ENCODE assay signal across 8 mouse cellular contexts in genomic region chr10:81605666-81605973, GRCm38 (mm10). TPM values are rescaled to one million over a fixed set of nuclear protein-coding genes. Genes with fewer than 3 reads are reported as not detected.
DNase-seq lines count a peak whose midpoint lies in the region; ATAC-seq and TF ChIP-seq lines count a peak whose summit lies in the region.

No protein-coding gene starts in this region.

- H3K36me3 ChIP-seq in embryonic facial prominence, embryonic 12.5 days, result no peaks in the 10 kb centered on the region
- no peaks in the 10 kb centered on the region for H3K36me3 ChIP-seq in hindbrain, embryonic 16.5 days (ENCODE audit: control insufficient read depth, insufficient read depth, low read length)
- H3K36me3 ChIP-seq in midbrain, postnatal 0 days (ENCODE audit: insufficient read depth, low read length), result no peaks in the 10 kb centered on the region

- WGBS in embryonic facial prominence, embryonic 12.5 days, result 5% methylated on average over 14 of the region's 14 CpGs
- 4% methylated on average over 14 of the region's 14 CpGs for WGBS in hindbrain, embryonic 16.5 days
- 4% methylated on average over 14 of the region's 14 CpGs for WGBS in midbrain, postnatal 0 days

- peaks cover 33% of the 10 kb centered on the region for H3K4me1 ChIP-seq in embryonic facial prominence, embryonic 12.5 days
- peaks cover 26% of the 10 kb centered on the region for H3K4me1 ChIP-seq in hindbrain, embryonic 16.5 days (ENCODE audit: control insufficient read depth, insufficient read depth, low read depth, low read length)
- peaks cover 6% of the 10 kb centered on the region; the same call in 1 of the 2 replicates for H3K4me1 ChIP-seq in midbrain, postnatal 0 days (ENCODE audit: insufficient read depth, low read length)

- peak overlapping the region; percentile 28; the same call in 1 of the 2 replicates for H3K9ac ChIP-seq in embryonic facial prominence, embryonic 12.5 days
- H3K9ac ChIP-seq in hindbrain, embryonic 16.5 days (ENCODE audit: low read depth, low read length), result peak overlapping the region; percentile 49
- 0 out of 2 replicates have a peak overlapping the region, but pooled peaks have one; percentile 9 for H3K9ac ChIP-seq in midbrain, postnatal 0 days (replicated peaks; ENCODE audit: low read length, poor library complexity, severe bottlenecking)

- H3K27me3 ChIP-seq in embryonic facial prominence, embryonic 12.5 days, result no peaks in the 10 kb centered on the region
- peaks cover 4% of the 10 kb centered on the region; the same call in 1 of the 2 replicates for H3K27me3 ChIP-seq in hindbrain, embryonic 16.5 days (replicated peaks; ENCODE audit: control insufficient read depth, insufficient read depth, low read length)
- no peaks in the 10 kb centered on the region for H3K27me3 ChIP-seq in midbrain, postnatal 0 days (ENCODE audit: insufficient read depth, low read length)

- ATAC-seq in embryonic facial prominence, embryonic 12.5 days (ENCODE audit: insufficient number of reproducible peaks, insufficient read depth, low FRiP score, low TSS enrichment), result no peak
- ATAC-seq in hindbrain, embryonic 16.5 days, result peak; percentile 5
- peak; percentile 5; the same call in 1 of the 2 replicates for ATAC-seq in midbrain, postnatal 0 days (ENCODE audit: low FRiP score)
- ATAC-seq in monocyte, adult 5-6 weeks (replicated peaks; ENCODE audit: insufficient number of reproducible peaks, low FRiP score, low TSS enrichment, poor library complexity, severe bottlenecking), result no peak
- no peak for ATAC-seq in frontal cortex, adult (ENCODE audit: low TSS enrichment)

- intact Hi-C loops in left cerebral cortex, adult 2 months (cut with DNase I), result loop anchor here (1.0 to 2.0 kb wide), 3 partner anchors 35 to 103 kb away; no protein-coding TSS in a partner anchor
- intact Hi-C loops in left cerebral cortex, postnatal 14 days (cut with DNase I), result loop anchor here (10.0 kb wide), 1 partner anchor 569 kb away; no protein-coding TSS in a partner anchor

- no peak for TF ChIP-seq CTCF in left cerebral cortex, adult 2 months (IDR thresholded peaks at IDR 0.05)
- TF ChIP-seq CTCF in midbrain, postnatal 0 days (IDR thresholded peaks at IDR 0.05), result no peak

- H3K27ac ChIP-seq in left cerebral cortex, adult 2 months, result peak overlapping the region; percentile 79
- peak overlapping the region; percentile 90 for H3K27ac ChIP-seq in embryonic facial prominence, embryonic 12.5 days
- H3K27ac ChIP-seq in hindbrain, embryonic 16.5 days (ENCODE audit: low read depth, low read length), result peak overlapping the region; percentile 83
- peak overlapping the region; percentile 87 for H3K27ac ChIP-seq in midbrain, postnatal 0 days (ENCODE audit: low read depth, low read length)

- H3K4me2 ChIP-seq in embryonic facial prominence, embryonic 12.5 days (replicated peaks), result peak overlapping the region; percentile 85
- peak overlapping the region; percentile 59 for H3K4me2 ChIP-seq in hindbrain, embryonic 16.5 days (ENCODE audit: low read length)
- H3K4me2 ChIP-seq in midbrain, postnatal 0 days (ENCODE audit: low read depth, low read length, poor library complexity, severe bottlenecking), result peak overlapping the region; percentile 53

- H3K9me3 ChIP-seq in embryonic facial prominence, embryonic 12.5 days, result no peaks in the 10 kb centered on the region
- no peaks in the 10 kb centered on the region for H3K9me3 ChIP-seq in hindbrain, embryonic 16.5 days (ENCODE audit: control insufficient read depth, low read length)
- no peaks in the 10 kb centered on the region for H3K9me3 ChIP-seq in midbrain, postnatal 0 days (ENCODE audit: low read length)

- peak overlapping the region; percentile 80 for H3K4me3 ChIP-seq in left cerebral cortex, adult 2 months
- peak overlapping the region; percentile 54 for H3K4me3 ChIP-seq in embryonic facial prominence, embryonic 12.5 days
- H3K4me3 ChIP-seq in hindbrain, embryonic 16.5 days (ENCODE audit: low read length), result peak overlapping the region; percentile 59
- peak overlapping the region; percentile 38 for H3K4me3 ChIP-seq in midbrain, postnatal 0 days (ENCODE audit: low read depth, low read length)

- no peak for DNase-seq in left cerebral cortex, adult 2 months (ENCODE audit: extremely low spot score in 1 of 2, low spot score in 2 of 2)
- no peak for DNase-seq in left cerebral cortex, postnatal 14 days (ENCODE audit: low spot score in 2 of 2)
- DNase-seq in midbrain, postnatal 0 days (ENCODE audit: low spot score), result no peak
- DNase-seq in yolk sac, embryonic 10.5 days (ENCODE audit: low spot score), result no peak

RNA-seq across cellular contexts. Expression of gene BC025920, which starts 0.5 kb away (rescaled TPM):
- total RNA-seq in left cerebral cortex, adult 2 months (2021), result 1 to 10 TPM; 2.6 to 2.9 TPM
- 1 to 10 TPM; 1.9 to 2.2 TPM for total RNA-seq in left cerebral cortex, postnatal 14 days (2021)
- 1.6 and 1.7 TPM in 2 replicates for polyA plus RNA-seq in embryonic facial prominence, embryonic 12.5 days (2016; fragmentation: Nextera tagmentation; extraction: Ambion mirVana)
- 1.6 and 2.3 TPM in 2 replicates for polyA plus RNA-seq in hindbrain, embryonic 16.5 days (2015; fragmentation: Nextera tagmentation; extraction: Ambion mirVana)
- total RNA-seq in midbrain, postnatal 0 days (2014; rRNA removed), result 1.2 and 2.6 TPM in 2 replicates
- polyA plus RNA-seq in midbrain, postnatal 0 days (2015; fragmentation: Nextera tagmentation; extraction: Ambion mirVana), result 0.80 and 1.6 TPM in 2 replicates
- total RNA-seq in monocyte, adult 5-6 weeks (2017), result 0.75 to 2.4 TPM (median 1.8 TPM) in 3 replicates

RNA-seq across cellular contexts. Expression of gene Tle6, which starts 4.7 kb away (rescaled TPM):
- total RNA-seq in left cerebral cortex, adult 2 months (2021), result 10 to 100 TPM; 10.3 to 12.9 TPM
- 1 to 10 TPM; 1.3 to 2.7 TPM for total RNA-seq in left cerebral cortex, postnatal 14 days (2021)
- 14.4 and 16.2 TPM in 2 replicates for polyA plus RNA-seq in embryonic facial prominence, embryonic 12.5 days (2016; fragmentation: Nextera tagmentation; extraction: Ambion mirVana)
- polyA plus RNA-seq in hindbrain, embryonic 16.5 days (2015; fragmentation: Nextera tagmentation; extraction: Ambion mirVana), result 9.0 and 9.2 TPM in 2 replicates
- total RNA-seq in midbrain, postnatal 0 days (2014; rRNA removed), result 8.4 and 13.3 TPM in 2 replicates
- polyA plus RNA-seq in midbrain, postnatal 0 days (2015; fragmentation: Nextera tagmentation; extraction: Ambion mirVana), result 4.7 and 7.5 TPM in 2 replicates
- not detected in 3 replicates for total RNA-seq in monocyte, adult 5-6 weeks (2017)

RNA-seq across cellular contexts. Expression of gene Sirt6, which starts 22.0 kb away (rescaled TPM):
- total RNA-seq in left cerebral cortex, adult 2 months (2021), result 10 to 100 TPM; 26.8 to 28.6 TPM
- total RNA-seq in left cerebral cortex, postnatal 14 days (2021), result 10 to 100 TPM; 23.6 to 25.1 TPM
- polyA plus RNA-seq in embryonic facial prominence, embryonic 12.5 days (2016; fragmentation: Nextera tagmentation; extraction: Ambion mirVana), result 55.1 and 55.5 TPM in 2 replicates
- polyA plus RNA-seq in hindbrain, embryonic 16.5 days (2015; fragmentation: Nextera tagmentation; extraction: Ambion mirVana), result 35.8 and 46.0 TPM in 2 replicates
- total RNA-seq in midbrain, postnatal 0 days (2014; rRNA removed), result 25.0 and 33.8 TPM in 2 replicates
- polyA plus RNA-seq in midbrain, postnatal 0 days (2015; fragmentation: Nextera tagmentation; extraction: Ambion mirVana), result 41.0 and 42.6 TPM in 2 replicates
- 4.8 to 5.8 TPM (median 5.0 TPM) in 3 replicates for total RNA-seq in monocyte, adult 5-6 weeks (2017)

RNA-seq across cellular contexts. Expression of gene Ankrd24, which starts 22.7 kb away (rescaled TPM):
- 10 to 100 TPM; 46.4 to 47.3 TPM for total RNA-seq in left cerebral cortex, adult 2 months (2021)
- 10 to 100 TPM; 31.9 to 34.5 TPM for total RNA-seq in left cerebral cortex, postnatal 14 days (2021)
- 12.2 and 13.5 TPM in 2 replicates for polyA plus RNA-seq in embryonic facial prominence, embryonic 12.5 days (2016; fragmentation: Nextera tagmentation; extraction: Ambion mirVana)
- 18.2 and 19.2 TPM in 2 replicates for polyA plus RNA-seq in hindbrain, embryonic 16.5 days (2015; fragmentation: Nextera tagmentation; extraction: Ambion mirVana)
- total RNA-seq in midbrain, postnatal 0 days (2014; rRNA removed), result 93.1 and 100 TPM in 2 replicates
- polyA plus RNA-seq in midbrain, postnatal 0 days (2015; fragmentation: Nextera tagmentation; extraction: Ambion mirVana), result 14.6 and 14.9 TPM in 2 replicates
- 0.38 to 3.9 TPM (median 1.1 TPM) in 3 replicates for total RNA-seq in monocyte, adult 5-6 weeks (2017)

RNA-seq across cellular contexts. Expression of gene Tle2, which starts 31.3 kb away (rescaled TPM):
- total RNA-seq in left cerebral cortex, adult 2 months (2021), result 10 to 100 TPM; 36.2 to 40.7 TPM
- total RNA-seq in left cerebral cortex, postnatal 14 days (2021), result 10 to 100 TPM; 14.1 to 15.9 TPM
- polyA plus RNA-seq in embryonic facial prominence, embryonic 12.5 days (2016; fragmentation: Nextera tagmentation; extraction: Ambion mirVana), result 59.2 and 71.1 TPM in 2 replicates
- 40.9 and 50.2 TPM in 2 replicates for polyA plus RNA-seq in hindbrain, embryonic 16.5 days (2015; fragmentation: Nextera tagmentation; extraction: Ambion mirVana)
- total RNA-seq in midbrain, postnatal 0 days (2014; rRNA removed), result 31.2 and 35.6 TPM in 2 replicates
- polyA plus RNA-seq in midbrain, postnatal 0 days (2015; fragmentation: Nextera tagmentation; extraction: Ambion mirVana), result 56.8 and 57.3 TPM in 2 replicates
- 2.0 to 3.2 TPM (median 2.7 TPM) in 3 replicates for total RNA-seq in monocyte, adult 5-6 weeks (2017)

Comparison
In these comparisons a context has a peak if more than half of its experiments do, and no peak if none do; other contexts are left out.
1. ATAC-seq: peak in hindbrain, embryonic 16.5 days (single experiment) and midbrain, postnatal 0 days (single experiment); none in embryonic facial prominence, embryonic 12.5 days (single experiment), monocyte, adult 5-6 weeks (single experiment) and frontal cortex, adult (single experiment).
2. Peak in every context shown above with its lines, with median percentiles within 50 percentile points of each other: H3K27ac ChIP-seq, H3K4me3 ChIP-seq, H3K4me2 ChIP-seq and H3K9ac ChIP-seq.